Mouse (Mus musculus) ovary, postnatal 36 days (tissue): ENCODE data around the gene Pcnx3.

Experiments
- DNase-seq: peaks from one replicate; pipeline ENCODE4 v3.0.0; 2022; ENCODE audit warnings: low spot score, mixed read lengths

Pcnx3 gene

GRCm38 (mm10) chr19:5641021-5641420 is 47.7 kb downstream of the Pcnx3 start:
- no peak for DNase-seq

GRCm38 (mm10) chr19:5640339-5640738 is 48.4 kb downstream of the Pcnx3 start:
- no peak for DNase-seq

- no peak for DNase-seq
Measured at GRCm38 (mm10) chr19:5638416-5639005, 50.2 kb downstream of the Pcnx3 start.

- peak; percentile 92 for DNase-seq
Measured at GRCm38 (mm10) chr19:5637069-5638047, 51.4 kb downstream of the Pcnx3 start, which contains the start of gene Rela. TSS of gene Rela (plus strand) at chr19:5637483.

- no peak for DNase-seq
Measured at GRCm38 (mm10) chr19:5636571-5637041, 52.1 kb downstream of the Pcnx3 start.

- DNase-seq = no peak
Measured at GRCm38 (mm10) chr19:5636036-5636570, 52.6 kb downstream of the Pcnx3 start.

- no peak for DNase-seq
Measured at GRCm38 (mm10) chr19:5632120-5632519, 56.6 kb downstream of the Pcnx3 start.

- DNase-seq = no peak
Measured at GRCm38 (mm10) chr19:5629907-5630306, 58.8 kb downstream of the Pcnx3 start.

- DNase-seq = no peak
Measured at GRCm38 (mm10) chr19:5625311-5625710, 63.4 kb downstream of the Pcnx3 start.

GRCm38 (mm10) chr19:5621884-5622283 is 66.8 kb downstream of the Pcnx3 start:
- DNase-seq = no peak

GRCm38 (mm10) chr19:5620007-5620406 is 68.7 kb downstream of the Pcnx3 start:
- DNase-seq = no peak

- DNase-seq = no peak
Measured at GRCm38 (mm10) chr19:5614953-5615352, 73.8 kb downstream of the Pcnx3 start.
